ENCODE assay signal across 26 mouse cellular contexts in the genomic region with DNA sequence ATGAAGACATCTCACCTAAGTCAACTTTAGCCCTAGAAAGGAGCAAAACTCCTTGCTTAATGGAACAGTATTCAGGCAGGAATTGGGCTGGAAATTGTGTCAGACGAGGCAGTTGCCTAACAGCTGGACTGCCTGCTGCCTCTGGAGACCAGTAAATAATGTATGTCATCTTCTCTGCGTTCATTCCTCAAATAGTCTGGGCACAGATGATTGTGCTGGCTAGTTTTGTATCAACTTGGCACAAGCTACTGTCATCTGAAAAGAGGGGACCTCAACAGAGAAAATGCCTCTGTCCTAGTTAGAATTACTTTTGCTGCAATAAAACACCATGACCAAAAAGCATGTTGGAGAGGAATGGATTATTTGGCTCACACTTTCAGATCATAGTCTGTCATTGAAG. TPM values are rescaled to one million over a fixed set of nuclear protein-coding genes. Genes with fewer than 3 reads are reported as not detected.
DNase-seq lines count a peak whose midpoint lies in the region; ATAC-seq lines count a peak whose summit lies in the region.
"Had no signal": no experiment of that assay in that cellular context is flagged by ENCODE, and none has a peak within 500 bp of the region (broad histone marks: within the 10 kb centered on the region; RNA-seq: fewer than 3 reads in every experiment).

No protein-coding gene starts in this region.

- H3K27me3 ChIP-seq in hindbrain, embryonic 10.5 days (ENCODE audit: insufficient read depth, poor library complexity, severe bottlenecking), result no peaks in the 10 kb centered on the region
- H3K27me3 ChIP-seq: embryonic facial prominence, embryonic 12.5 days; embryonic facial prominence, embryonic 15.5 days; heart, embryonic 13.5 days; hindbrain, embryonic 13.5 days had no signal

- DNase-seq in adrenal gland, adult 8-10 months, result peak; percentile 13
- DNase-seq in adrenal gland, adult 2 months, result no peak
- peak; percentile 87 for DNase-seq in heart, adult 11 months
- no peak for DNase-seq in heart, postnatal 4 days
- peak; percentile 11 for DNase-seq in lung, postnatal 10 days
- no peak for DNase-seq in lung, postnatal 36 days
- no peak for DNase-seq in hindbrain, embryonic 10.5 days (ENCODE audit: low spot score)
- DNase-seq: adrenal gland, postnatal 25 days; cerebellum, adult 18-20 months; cerebellum, adult 9-10 months; cerebellum, postnatal 25 days; forebrain, postnatal 0 days; gastrocnemius, adult 2 months; gastrocnemius, postnatal 14 days; heart, adult 2 months; heart, postnatal 14 days; kidney, adult 11 months had no signal

- no peaks in the 10 kb centered on the region for H3K4me1 ChIP-seq in hindbrain, embryonic 10.5 days (replicated peaks)
- H3K4me1 ChIP-seq: hindbrain, embryonic 13.5 days had no signal

- no peak overlapping the region for H3K27ac ChIP-seq in hindbrain, embryonic 10.5 days
- H3K27ac ChIP-seq: embryonic facial prominence, embryonic 12.5 days; embryonic facial prominence, embryonic 15.5 days; gastrocnemius, adult 2 months; heart, adult 2 months; heart, embryonic 10.5 days; heart, embryonic 13.5 days; hindbrain, embryonic 13.5 days had no signal

- H3K9me3 ChIP-seq in hindbrain, embryonic 10.5 days, result no peaks in the 10 kb centered on the region
- H3K9me3 ChIP-seq: embryonic facial prominence, embryonic 12.5 days; embryonic facial prominence, embryonic 15.5 days; heart, embryonic 10.5 days; heart, embryonic 13.5 days; hindbrain, embryonic 13.5 days had no signal

- H3K4me3 ChIP-seq in hindbrain, embryonic 10.5 days, result no peak overlapping the region
- H3K4me3 ChIP-seq: embryonic facial prominence, embryonic 12.5 days; embryonic facial prominence, embryonic 15.5 days; gastrocnemius, adult 2 months; heart, adult 2 months; heart, embryonic 10.5 days; heart, embryonic 13.5 days; hindbrain, embryonic 13.5 days had no signal

- 78% methylated on average over 2 of the region's 2 CpGs for WGBS in hindbrain, embryonic 10.5 days

- no peaks in the 10 kb centered on the region for H3K36me3 ChIP-seq in hindbrain, embryonic 10.5 days
- H3K36me3 ChIP-seq: embryonic facial prominence, embryonic 12.5 days; embryonic facial prominence, embryonic 15.5 days; heart, embryonic 10.5 days; heart, embryonic 13.5 days; hindbrain, embryonic 13.5 days had no signal

- ATAC-seq in megakaryocyte progenitor cell, adult 5-6 weeks (replicated peaks; ENCODE audit: poor library complexity), result peak; percentile 21
- ATAC-seq: activated CD4-positive, CD25-positive, alpha-beta regulatory T cell, adult 4 months; forebrain, embryonic 14.5 days; forebrain, postnatal 0 days; hindbrain, embryonic 16.5 days had no signal

RNA-seq across cellular contexts. Expression of a gene that starts 39.1 kb away (rescaled TPM):
- total RNA-seq in adrenal gland, adult 8-10 months (2022), result 10 to 100 TPM; 37.1 to 55.0 (median 45.8) TPM
- total RNA-seq in adrenal gland, adult 2 months (2021), result 10 to 100 TPM; 32.9 to 34.0 TPM
- polyA plus RNA-seq in adrenal gland, adult 2 months (2012; rRNA removed), result 8.5 and 10.7 TPM in 2 replicates
- total RNA-seq in heart, postnatal 4 days (2021), result 10 to 100 TPM; 39.2 to 40.3 TPM
- 28.6 and 38.1 TPM in 2 replicates for total RNA-seq in megakaryocyte progenitor cell, adult 5-6 weeks (2015)
- total RNA-seq in megakaryocyte progenitor cell, adult 5-6 weeks (2017), result 30.9 and 41.6 TPM in 2 replicates
- 6.7 and 7.1 TPM in 2 replicates for polyA plus RNA-seq in hindbrain, embryonic 10.5 days (2016; fragmentation: Nextera tagmentation; extraction: Ambion mirVana)

Comparison
In these comparisons a context has a peak if more than half of its experiments do, and no peak if none do; other contexts are left out.
1. DNase-seq: peak in adrenal gland, adult 8-10 months (single experiment), heart, adult 11 months (single experiment) and lung, postnatal 10 days (single experiment); none in adrenal gland, adult 2 months (single experiment), heart, postnatal 4 days (single experiment), lung, postnatal 36 days (single experiment) and hindbrain, embryonic 10.5 days (single experiment).